Mouse (Mus musculus) hindbrain, embryonic 16.5 days (tissue): ENCODE data around the gene St3gal4. TPM values are rescaled to one million over a fixed set of nuclear protein-coding genes. Genes with fewer than 3 reads are reported as not detected.

ENCODE experiments used
- ATAC-seq: fragments of 200-750 bp; cut with Nextera tagmentation; 2 replicates; pipeline ENCODE4 v1.8.0; 2017; ENCODE audit warnings: moderate TSS enrichment, moderate library complexity
- H3K27ac ChIP-seq: fragments of 300-500 bp; sonication (generic); 2 replicates; pipeline ENCODE4 v1.5.1; 2014; ENCODE audit warnings: low read depth, mild to moderate bottlenecking, control low read depth, low read length, moderate library complexity
- H3K27me3 ChIP-seq: fragments of 300-500 bp; sonication (generic); replicated peaks from 2 replicates; pipeline ENCODE4 v1.6.1; 2014; ENCODE audit warnings: low read length; ENCODE audit not compliant: control insufficient read depth, insufficient read depth
- H3K36me3 ChIP-seq: fragments of 300-500 bp; sonication (generic); 2 replicates; pipeline ENCODE4 v1.6.1; 2014; ENCODE audit warnings: mild to moderate bottlenecking, low read length, moderate library complexity, mixed read lengths; ENCODE audit not compliant: control insufficient read depth, insufficient read depth
- H3K4me1 ChIP-seq: fragments of 300-500 bp; sonication (generic); 2 replicates; pipeline ENCODE4 v1.6.1; 2014; ENCODE audit warnings: low read depth, low read length; ENCODE audit not compliant: control insufficient read depth, insufficient read depth
- H3K4me2 ChIP-seq: fragments of 300-500 bp; sonication (generic); 2 replicates; pipeline ENCODE4 v1.6.1; 2014; ENCODE audit warnings: mild to moderate bottlenecking, low read length, control low read depth, moderate library complexity
- H3K4me3 ChIP-seq: fragments of 300-500 bp; sonication (generic); 2 replicates; pipeline ENCODE4 v1.5.1; 2014; ENCODE audit warnings: mild to moderate bottlenecking, low read length, control low read depth, moderate library complexity
- H3K9ac ChIP-seq: fragments of 300-500 bp; sonication (generic); 2 replicates; pipeline ENCODE4 v1.6.1; 2014; ENCODE audit warnings: low read depth, mild to moderate bottlenecking, control low read depth, low read length, moderate library complexity
- H3K9me3 ChIP-seq: fragments of 300-500 bp; sonication (generic); 2 replicates; pipeline ENCODE4 v1.6.1; 2014; ENCODE audit warnings: mild to moderate bottlenecking, low read length, moderate library complexity; ENCODE audit not compliant: control insufficient read depth
- WGBS: fragments of 180-500 bp; shearing (Covaris S2); extraction: QIAGEN DNeasy Blood & Tissue Kit; methylation state at CpG from one replicate; pipeline ENCODE4 v1.1.7; 2014; 5-methylcytosine and 5-hydroxymethylcytosine counted together
- polyA plus RNA-seq: library from polyadenylated mRNA; unstranded; fragments of >200 nt; fragmentation: Nextera tagmentation; extraction: Ambion mirVana; gene quantifications from 2 replicates; pipeline ENCODE4 v1.2.1, GENCODE M21; 2015

St3gal4 gene
- polyA plus RNA-seq, 1 experiment from 2014 or later = 16.1 TPM

DNA sequence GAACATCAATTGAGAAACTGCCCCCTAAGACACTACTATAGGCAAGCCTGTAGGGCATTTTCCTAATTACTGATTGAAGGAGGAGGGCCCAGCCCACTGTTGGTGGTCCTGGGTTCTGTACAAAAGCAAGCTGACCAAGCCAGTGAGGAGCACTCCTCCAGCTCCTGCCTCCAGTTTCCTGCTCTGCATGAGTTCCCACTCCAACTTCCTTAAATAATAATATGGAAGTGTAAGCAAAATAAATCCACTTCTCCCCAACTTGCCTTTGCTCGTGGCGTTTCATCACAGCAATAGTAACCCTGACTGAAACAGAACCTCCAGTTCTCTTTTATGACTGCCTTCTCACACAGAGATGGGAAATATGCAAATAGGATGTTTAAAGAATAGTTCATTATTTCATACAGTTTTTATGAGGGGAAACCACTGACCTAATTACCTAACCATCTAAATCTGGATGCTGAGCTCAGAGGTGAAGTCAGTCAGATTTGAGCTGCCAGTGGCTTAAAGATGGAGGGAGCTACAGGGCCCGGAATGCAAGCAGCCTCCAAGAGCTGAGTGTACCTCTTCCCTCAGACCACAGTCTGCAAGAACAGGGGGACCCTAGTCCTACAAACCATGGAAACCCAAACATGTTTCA lies 69.1 kb downstream of the St3gal4 start:
- WGBS = 69% methylated on average over 3 of the region's 3 CpGs
- Histone ChIP-seq H3K27ac (no peak overlapping the region), H3K9me3 (no peaks in the 10 kb centered on the region), H3K4me3 (no peak overlapping the region), H3K27me3 (no peaks in the 10 kb centered on the region), H3K4me1 (peaks cover 4% of the 10 kb centered on the region), H3K36me3 (peaks cover 3% of the 10 kb centered on the region; the same call in 1 of the 2 replicates), H3K9ac (no peak overlapping the region), H3K4me2 (no peak overlapping the region)
- ATAC-seq = no peak

DNA sequence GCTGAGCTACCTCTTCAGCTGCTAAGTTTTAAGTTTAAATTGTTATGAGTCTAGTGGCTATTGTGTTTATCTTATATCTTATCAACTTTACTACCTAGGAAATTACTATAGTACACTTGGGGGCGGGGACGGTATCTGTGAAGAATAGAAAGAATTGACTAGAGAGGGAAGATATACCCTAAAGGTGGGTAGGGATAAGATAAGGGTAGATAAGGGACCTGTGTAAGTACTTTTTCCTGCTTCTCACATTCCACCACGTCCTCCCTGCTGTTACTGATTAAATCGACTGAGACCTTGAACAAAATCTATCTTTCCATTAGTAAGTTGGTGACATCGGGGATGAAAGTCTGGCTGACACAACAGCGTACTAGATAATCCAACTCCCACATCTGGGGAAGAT lies 70.6 kb downstream of the St3gal4 start:
- WGBS = 91% methylated on average over 6 of the region's 6 CpGs
- ATAC-seq = no peak
- H3K27ac ChIP-seq = no peak overlapping the region
- H3K4me1 ChIP-seq = peaks cover 11% of the 10 kb centered on the region
- H3K4me2 ChIP-seq = no peak overlapping the region
- H3K36me3 ChIP-seq = peaks cover 3% of the 10 kb centered on the region; the same call in 1 of the 2 replicates
- no peaks in the 10 kb centered on the region for H3K27me3 ChIP-seq
- H3K9ac ChIP-seq = no peak overlapping the region
- no peak overlapping the region for H3K4me3 ChIP-seq
- no peaks in the 10 kb centered on the region for H3K9me3 ChIP-seq

DNA sequence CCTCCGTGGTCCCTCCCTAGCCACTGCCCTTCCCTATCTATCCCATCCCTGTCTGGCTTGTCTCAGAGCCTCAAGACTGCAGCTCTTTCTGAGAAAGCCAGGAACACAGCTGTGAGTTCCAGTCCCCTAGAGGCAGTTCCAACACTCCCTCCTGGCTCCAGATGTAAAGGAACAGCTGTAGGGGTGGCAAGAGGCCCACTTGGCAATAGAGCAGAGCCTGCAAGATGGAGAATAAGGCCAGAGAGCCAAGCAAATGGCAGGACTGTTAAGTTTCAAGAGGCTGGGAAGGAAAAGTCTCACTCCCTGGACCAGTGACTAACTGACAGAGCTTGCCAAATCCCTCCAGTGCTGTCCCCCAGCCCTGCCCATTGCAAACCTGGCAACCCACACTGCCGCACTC lies 73.3 kb downstream of the St3gal4 start:
- Histone ChIP-seq H3K9ac (no peak overlapping the region), H3K4me1 (peaks cover 11% of the 10 kb centered on the region), H3K27ac (no peak overlapping the region), H3K4me3 (no peak overlapping the region), H3K4me2 (no peak overlapping the region), H3K9me3 (no peaks in the 10 kb centered on the region), H3K27me3 (no peaks in the 10 kb centered on the region), H3K36me3 (no peaks in the 10 kb centered on the region)
- WGBS = 70% methylated on average over 2 of the region's 2 CpGs
- no peak for ATAC-seq

DNA sequence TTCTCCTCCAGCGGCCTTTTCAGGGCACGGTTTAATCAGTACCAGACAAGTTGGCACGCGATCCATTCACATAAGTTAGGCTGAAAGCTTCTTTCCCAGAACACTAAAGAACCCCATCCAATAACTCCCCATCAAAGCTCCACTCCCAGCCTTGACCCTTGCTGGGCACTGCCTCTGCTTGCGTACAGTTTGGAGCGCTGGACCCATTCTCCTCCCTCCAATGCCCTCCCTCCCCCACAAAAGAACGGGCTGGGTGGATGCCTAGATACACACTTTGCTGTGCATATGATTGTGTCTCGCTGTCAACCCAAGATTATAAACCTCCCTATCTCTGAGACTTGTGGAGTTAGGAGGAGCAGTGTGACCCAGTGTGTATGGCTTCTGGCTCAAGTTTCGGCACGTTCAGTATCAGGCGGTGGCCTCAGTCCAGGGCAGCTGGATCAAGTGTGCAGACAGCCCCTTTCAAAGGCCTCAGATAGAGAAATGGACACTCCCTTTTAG lies 74.0 kb downstream of the St3gal4 start:
- H3K9ac ChIP-seq = no peak overlapping the region
- no peaks in the 10 kb centered on the region for H3K36me3 ChIP-seq
- H3K4me1 ChIP-seq = peaks cover 11% of the 10 kb centered on the region
- no peaks in the 10 kb centered on the region for H3K9me3 ChIP-seq
- no peak overlapping the region for H3K4me2 ChIP-seq
- H3K27ac ChIP-seq = no peak overlapping the region
- ATAC-seq = 0 out of 2 replicates have a peak, but pooled peaks have one; percentile 24
- H3K4me3 ChIP-seq = no peak overlapping the region
- H3K27me3 ChIP-seq = no peaks in the 10 kb centered on the region
- WGBS = 48% methylated on average over 11 of the region's 11 CpGs

DNA sequence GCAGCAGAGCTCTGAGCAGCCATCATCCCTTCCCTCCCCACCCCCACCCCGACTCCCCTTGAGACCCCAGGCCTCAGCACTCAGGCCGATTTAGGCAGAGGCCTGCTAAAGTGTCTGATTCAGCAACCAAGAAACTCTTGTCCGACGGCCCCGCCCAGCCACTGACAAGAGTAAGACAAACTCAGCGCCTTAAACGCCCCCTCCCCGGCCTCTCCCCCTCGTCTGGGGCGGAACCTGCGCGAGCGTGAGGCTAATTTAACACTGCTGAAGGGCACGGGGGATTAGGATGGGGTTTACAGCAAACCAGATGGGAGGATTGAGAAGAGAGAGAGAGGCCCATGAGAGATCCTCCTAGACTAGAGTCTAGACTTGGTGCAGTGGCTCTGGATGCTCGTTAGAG lies 74.6 kb downstream of the St3gal4 start:
- Histone ChIP-seq H3K9me3 (no peaks in the 10 kb centered on the region), H3K27me3 (no peaks in the 10 kb centered on the region), H3K4me2 (no peak overlapping the region), H3K4me3 (no peak overlapping the region), H3K36me3 (no peaks in the 10 kb centered on the region), H3K4me1 (peaks cover 11% of the 10 kb centered on the region), H3K27ac (no peak overlapping the region), H3K9ac (no peak overlapping the region)
- WGBS = 17% methylated on average over 15 of the region's 15 CpGs
- ATAC-seq = 0 out of 2 replicates have a peak, but pooled peaks have one; percentile 18

DNA sequence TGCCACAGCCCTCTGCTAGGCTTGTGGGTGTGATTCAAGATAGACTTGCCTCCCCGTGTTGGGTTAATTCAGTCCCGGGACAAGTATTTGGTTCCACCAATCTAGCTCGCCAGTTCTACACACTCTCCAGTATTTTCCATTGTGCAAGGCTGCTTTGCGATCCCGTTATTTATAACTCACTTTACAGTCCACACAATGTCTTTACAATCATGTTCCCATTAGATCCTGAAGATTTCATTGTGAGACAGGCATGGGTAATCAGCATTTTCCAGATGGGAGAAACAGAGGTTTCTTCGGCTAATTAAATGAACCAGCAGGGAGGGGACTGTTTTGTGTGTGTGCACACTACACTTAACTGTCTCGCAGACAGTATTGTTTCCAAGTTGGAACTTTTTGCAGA lies 75.4 kb downstream of the St3gal4 start:
- Histone ChIP-seq H3K27me3 (no peaks in the 10 kb centered on the region), H3K4me3 (no peak overlapping the region), H3K9ac (no peak overlapping the region), H3K4me2 (no peak overlapping the region), H3K9me3 (no peaks in the 10 kb centered on the region), H3K27ac (no peak overlapping the region), H3K4me1 (peaks cover 11% of the 10 kb centered on the region), H3K36me3 (no peaks in the 10 kb centered on the region)
- ATAC-seq = 0 out of 2 replicates have a peak, but pooled peaks have one; percentile 29
- 31% methylated on average over 7 of the region's 7 CpGs for WGBS

DNA sequence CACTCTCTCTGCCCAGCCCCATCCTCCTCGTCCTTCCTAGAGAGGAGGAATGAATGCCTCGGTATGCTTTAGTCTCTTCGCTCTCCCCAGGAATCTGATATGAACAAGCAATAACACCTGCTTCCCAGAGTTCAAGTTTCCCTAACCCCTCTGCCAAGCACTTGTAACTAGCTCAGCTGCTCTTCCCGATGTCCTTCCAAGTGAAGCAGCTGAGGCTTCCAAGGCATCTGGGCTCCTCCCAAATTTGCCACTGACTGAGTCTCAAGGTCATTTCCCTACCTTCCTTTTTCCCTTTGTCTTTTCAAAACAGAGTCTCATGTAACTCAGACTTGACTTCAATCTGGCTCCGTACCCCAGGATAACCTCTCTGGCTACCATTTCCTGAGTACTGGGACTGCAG lies 77.6 kb downstream of the St3gal4 start:
- Histone ChIP-seq H3K4me1 (peaks cover 11% of the 10 kb centered on the region), H3K9ac (no peak overlapping the region), H3K27me3 (no peaks in the 10 kb centered on the region), H3K4me2 (no peak overlapping the region), H3K27ac (no peak overlapping the region), H3K4me3 (no peak overlapping the region), H3K36me3 (no peaks in the 10 kb centered on the region), H3K9me3 (no peaks in the 10 kb centered on the region)
- ATAC-seq = no peak
- 70% methylated on average over 5 of the region's 5 CpGs for WGBS

DNA sequence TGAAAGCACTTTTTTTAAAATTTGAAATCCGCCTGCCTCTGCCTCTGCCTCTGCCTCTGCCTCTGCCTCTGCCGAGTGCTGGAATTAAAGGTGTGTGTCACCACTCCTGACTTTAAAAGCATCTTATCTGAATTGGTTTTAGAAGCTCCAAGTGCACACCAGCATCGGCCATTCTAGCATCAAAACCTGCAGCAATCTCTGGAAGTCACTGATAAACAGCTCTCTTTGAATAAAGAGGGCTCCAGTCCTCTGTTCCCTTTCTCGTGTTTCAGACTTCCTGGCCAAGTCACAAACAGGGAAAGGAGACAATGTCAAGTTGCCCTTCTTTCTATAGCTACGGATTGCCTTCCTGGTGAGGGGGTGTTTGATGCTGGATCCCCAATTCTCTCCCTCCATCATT lies 79.2 kb downstream of the St3gal4 start:
- no peak overlapping the region for H3K4me2 ChIP-seq
- WGBS = 70% methylated on average over 5 of the region's 5 CpGs
- ATAC-seq = no peak
- H3K9ac ChIP-seq = no peak overlapping the region
- H3K27ac ChIP-seq = no peak overlapping the region
- no peaks in the 10 kb centered on the region for H3K27me3 ChIP-seq
- no peak overlapping the region for H3K4me3 ChIP-seq
- H3K9me3 ChIP-seq = no peaks in the 10 kb centered on the region
- H3K4me1 ChIP-seq = peaks cover 5% of the 10 kb centered on the region
- no peaks in the 10 kb centered on the region for H3K36me3 ChIP-seq

DNA sequence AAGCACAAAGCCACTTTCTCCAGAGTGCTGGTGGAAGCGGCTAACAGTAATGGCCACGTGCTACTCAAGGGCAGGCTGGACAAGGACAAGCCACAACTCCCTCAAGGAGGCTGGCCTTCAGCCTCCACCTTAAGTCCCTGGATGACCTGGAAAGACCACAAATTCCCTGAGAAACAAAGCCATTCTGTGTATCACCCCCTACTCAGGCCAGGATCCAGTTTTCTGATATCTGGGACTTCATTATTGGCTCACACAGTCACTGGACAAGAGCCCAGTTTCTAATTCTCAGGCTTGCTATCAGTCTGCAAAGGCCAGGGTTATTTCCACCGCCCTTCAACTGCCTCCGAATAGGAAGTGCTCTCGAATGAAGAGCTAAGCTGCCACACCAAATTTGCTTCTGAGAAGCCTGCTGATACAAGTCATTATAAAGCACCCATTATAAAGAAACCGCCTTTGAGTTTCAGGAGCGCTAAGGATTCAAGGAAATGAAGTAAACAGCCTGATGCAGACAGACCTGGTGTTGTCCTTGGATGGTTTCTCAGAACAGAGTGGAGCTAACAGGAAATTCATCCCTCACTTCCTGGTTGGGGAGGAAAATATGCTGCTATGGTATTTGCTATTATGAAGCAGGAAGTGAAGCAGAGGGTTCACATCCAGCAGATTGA lies 80.0 kb downstream of the St3gal4 start:
- H3K9ac ChIP-seq = no peak overlapping the region
- ATAC-seq = 0 out of 2 replicates have a peak, but pooled peaks have one; percentile 31
- H3K9me3 ChIP-seq = no peaks in the 10 kb centered on the region
- no peak overlapping the region for H3K27ac ChIP-seq
- no peaks in the 10 kb centered on the region for H3K27me3 ChIP-seq
- H3K4me1 ChIP-seq = no peaks in the 10 kb centered on the region; the same call in 1 of the 2 replicates
- no peaks in the 10 kb centered on the region for H3K36me3 ChIP-seq
- 68% methylated on average over 7 of the region's 7 CpGs for WGBS
- H3K4me3 ChIP-seq = no peak overlapping the region
- H3K4me2 ChIP-seq = no peak overlapping the region
